Mouse (Mus musculus) layer of hippocampus, adult 9-10 months (tissue): ENCODE measurements at regions not wholly inside any gene's neighbourhood (a gene's known extent, or its start where the extent isn't known, plus 50 kb on each side); places are given as distances from the start of the nearest gene placed in this dataset.

ENCODE experiments used
- DNase-seq: peaks from one replicate; pipeline ENCODE4 v3.0.0; 2022; ENCODE audit warnings: low spot score

- no peak for DNase-seq
Observed at GRCm38 (mm10) chr8:53956148-53956547, 121.3 kb upstream of the Vegfc start.

GRCm38 (mm10) chr8:53958548-53958947, 118.9 kb upstream of the Vegfc start:
- DNase-seq = no peak

GRCm38 (mm10) chr8:53962993-53963392, 114.4 kb upstream of the Vegfc start:
- DNase-seq = no peak

GRCm38 (mm10) chr8:53984296-53984695, 93.1 kb upstream of the Vegfc start:
- DNase-seq = no peak

GRCm38 (mm10) chr8:53985685-53986084, 91.7 kb upstream of the Vegfc start:
- DNase-seq = no peak

GRCm38 (mm10) chr8:53994208-53994607, 83.2 kb upstream of the Vegfc start:
- no peak for DNase-seq

- no peak for DNase-seq
Observed at GRCm38 (mm10) chr8:53997461-53997860, 79.9 kb upstream of the Vegfc start.

- no peak for DNase-seq
Observed at GRCm38 (mm10) chr8:54002948-54003347, 74.5 kb upstream of the Vegfc start.

- no peak for DNase-seq
Observed at GRCm38 (mm10) chr8:54014096-54014495, 63.3 kb upstream of the Vegfc start.

GRCm38 (mm10) chr8:54018535-54019165, 58.8 kb upstream of the Vegfc start:
- no peak for DNase-seq
